Mouse (Mus musculus) midbrain, embryonic 14.5 days (tissue): Measurements from ENCODE around the gene Serp2. TPM values are rescaled to one million over a fixed set of nuclear protein-coding genes. Genes with fewer than 3 reads are reported as not detected.

Experiments
- ATAC-seq: fragments of 200-750 bp; cut with Nextera tagmentation; 2 replicates; pipeline ENCODE4 v1.8.0; 2017; ENCODE audit warnings: moderate number of reproducible peaks, moderate library complexity; ENCODE audit not compliant: low FRiP score, low TSS enrichment
- DNase-seq: peaks from one replicate; pipeline ENCODE4 v3.0.0-alpha.2; 2015
- H3K27ac ChIP-seq: fragments of 300-500 bp; sonication (generic); replicated peaks from 2 replicates; pipeline ENCODE4 v1.5.1; 2014; ENCODE audit warnings: mild to moderate bottlenecking, low read depth, low read length, moderate library complexity
- H3K27me3 ChIP-seq: fragments of 300-500 bp; sonication (generic); 2 replicates; pipeline ENCODE4 v1.6.1; 2014; ENCODE audit warnings: low read length, control low read depth, mixed read lengths; ENCODE audit not compliant: control insufficient read depth, insufficient read depth
- H3K36me3 ChIP-seq: fragments of 300-500 bp; sonication (generic); 2 replicates; pipeline ENCODE4 v1.6.1; 2014; ENCODE audit warnings: low read length, control low read depth; ENCODE audit not compliant: control insufficient read depth, insufficient read depth
- H3K4me1 ChIP-seq: fragments of 300-500 bp; sonication (generic); 2 replicates; pipeline ENCODE4 v1.6.1; 2014; ENCODE audit warnings: mild to moderate bottlenecking, antibody characterized with exemption, low read length, control low read depth; ENCODE audit not compliant: control insufficient read depth, insufficient read depth
- H3K4me2 ChIP-seq: fragments of 300-500 bp; sonication (generic); 2 replicates; pipeline ENCODE4 v1.6.1; 2014; ENCODE audit warnings: mild to moderate bottlenecking, low read length, moderate library complexity
- H3K4me3 ChIP-seq: fragments of 300-500 bp; sonication (generic); replicated peaks from 2 replicates; pipeline ENCODE4 v1.5.1; 2014; ENCODE audit warnings: low read depth, low read length
- H3K9ac ChIP-seq: fragments of 300-500 bp; sonication (generic); replicated peaks from 2 replicates; pipeline ENCODE4 v1.6.1; 2014; ENCODE audit warnings: mild to moderate bottlenecking, low read length, moderate library complexity
- H3K9me3 ChIP-seq: fragments of 300-500 bp; sonication (generic); 2 replicates; pipeline ENCODE4 v1.6.1; 2016; ENCODE audit warnings: low read length, control low read depth, mixed read lengths; ENCODE audit not compliant: control insufficient read depth
- WGBS: fragments of 180-500 bp; shearing (Covaris S2); extraction: QIAGEN DNeasy Blood & Tissue Kit; methylation state at CpG from one replicate; pipeline ENCODE4 v1.1.7; 2014; 5-methylcytosine and 5-hydroxymethylcytosine counted together
- polyA plus RNA-seq: library from polyadenylated mRNA; unstranded; fragments of >200 nt; fragmentation: Nextera tagmentation; extraction: Ambion mirVana; gene quantifications from 2 replicates; pipeline ENCODE4 v1.2.1, GENCODE M21; 2014

Serp2 gene
- polyA plus RNA-seq, 1 experiment from 2014 or later: 153 TPM

GRCm38 (mm10) chr14:76595048-76595859 is 38.6 kb upstream of the Serp2 start:
- Histone ChIP-seq H3K27me3 (no peaks in the 10 kb centered on the region), H3K4me2 (no peak overlapping the region), H3K4me1 (0 out of 2 replicates have a peak, but pooled peaks cover 10% of the 10 kb centered on the region), H3K9me3 (no peaks in the 10 kb centered on the region), H3K4me3 (no peak overlapping the region), H3K9ac (no peak overlapping the region), H3K27ac (no peak overlapping the region), H3K36me3 (no peaks in the 10 kb centered on the region)
- no peak for DNase-seq
- WGBS: 77% methylated on average over 9 of the region's 9 CpGs
- ATAC-seq: no peak

- H3K4me2 ChIP-seq: no peak overlapping the region
Measured at GRCm38 (mm10) chr14:76594351-76594885, 37.7 kb upstream of the Serp2 start.

GRCm38 (mm10) chr14:76593630-76594193 is 37.0 kb upstream of the Serp2 start:
- Histone ChIP-seq H3K27me3 (no peaks in the 10 kb centered on the region), H3K4me1 (0 out of 2 replicates have a peak, but pooled peaks cover 3% of the 10 kb centered on the region), H3K9me3 (no peaks in the 10 kb centered on the region), H3K4me3 (no peak overlapping the region), H3K36me3 (no peaks in the 10 kb centered on the region), H3K4me2 (no peak overlapping the region), H3K27ac (no peak overlapping the region), H3K9ac (no peak overlapping the region)
- no peak for ATAC-seq
- DNase-seq: no peak
- WGBS: 95% methylated on average over 15 of the region's 15 CpGs

More at GRCm38 (mm10) chr14:76594351-76594885, 37.7 kb upstream of the Serp2 start:
- Histone ChIP-seq H3K4me1 (0 out of 2 replicates have a peak, but pooled peaks cover 8% of the 10 kb centered on the region), H3K27me3 (no peaks in the 10 kb centered on the region), H3K9ac (no peak overlapping the region), H3K36me3 (no peaks in the 10 kb centered on the region), H3K4me3 (no peak overlapping the region), H3K9me3 (no peaks in the 10 kb centered on the region), H3K27ac (no peak overlapping the region)
- ATAC-seq (no peak), DNase-seq (no peak)
- 87% methylated on average over 6 of the region's 6 CpGs for whole genome bisulfite sequencing

GRCm38 (mm10) chr14:76592721-76593120 is 36.0 kb upstream of the Serp2 start:
- Histone ChIP-seq H3K4me3 (no peak overlapping the region), H3K9me3 (no peaks in the 10 kb centered on the region), H3K36me3 (no peaks in the 10 kb centered on the region), H3K9ac (no peak overlapping the region), H3K27ac (no peak overlapping the region), H3K4me2 (no peak overlapping the region), H3K27me3 (no peaks in the 10 kb centered on the region), H3K4me1 (no peaks in the 10 kb centered on the region)
- DNase-seq: no peak
- WGBS: 92% methylated on average over 12 of the region's 12 CpGs
- no peak for ATAC-seq

- 93% methylated on average over 6 of the region's 6 CpGs for WGBS
- DNase-seq: no peak
- H3K4me1 ChIP-seq: no peaks in the 10 kb centered on the region
- no peak overlapping the region for H3K27ac ChIP-seq
- H3K36me3 ChIP-seq: no peaks in the 10 kb centered on the region
- H3K4me3 ChIP-seq: no peak overlapping the region
- no peak overlapping the region for H3K9ac ChIP-seq
- H3K4me2 ChIP-seq: no peak overlapping the region
- no peaks in the 10 kb centered on the region for H3K27me3 ChIP-seq
- no peaks in the 10 kb centered on the region for H3K9me3 ChIP-seq
- ATAC-seq: no peak
Measured at GRCm38 (mm10) chr14:76592090-76592489, 35.4 kb upstream of the Serp2 start.

- no peak overlapping the region for H3K4me2 ChIP-seq
- WGBS: 86% methylated on average over 7 of the region's 7 CpGs
- no peaks in the 10 kb centered on the region for H3K4me1 ChIP-seq
- H3K36me3 ChIP-seq: no peaks in the 10 kb centered on the region
- ATAC-seq (no peak), DNase-seq (no peak)
- no peak overlapping the region for H3K4me3 ChIP-seq
- H3K27me3 ChIP-seq: no peaks in the 10 kb centered on the region
- H3K9me3 ChIP-seq: no peaks in the 10 kb centered on the region
- H3K27ac ChIP-seq: no peak overlapping the region
- no peak overlapping the region for H3K9ac ChIP-seq
Measured at GRCm38 (mm10) chr14:76590134-76590533, 33.4 kb upstream of the Serp2 start.

- WGBS: 81% methylated on average over 1 of the region's 1 CpGs
- no peak for ATAC-seq
Measured at GRCm38 (mm10) chr14:76589671-76590070, 33.0 kb upstream of the Serp2 start.

GRCm38 (mm10) chr14:76585831-76586405 is 29.2 kb upstream of the Serp2 start:
- H3K4me2 ChIP-seq: no peak overlapping the region
- ATAC-seq (no peak), DNase-seq (no peak)
- H3K4me1 ChIP-seq: no peaks in the 10 kb centered on the region
- H3K27ac ChIP-seq: no peak overlapping the region
- WGBS: 51% methylated on average over 13 of the region's 13 CpGs
- no peaks in the 10 kb centered on the region for H3K27me3 ChIP-seq
- H3K36me3 ChIP-seq: no peaks in the 10 kb centered on the region
- no peaks in the 10 kb centered on the region for H3K9me3 ChIP-seq
- no peak overlapping the region for H3K9ac ChIP-seq
- no peak overlapping the region for H3K4me3 ChIP-seq

More at GRCm38 (mm10) chr14:76589671-76590070, 33.0 kb upstream of the Serp2 start:
- Histone ChIP-seq H3K4me2 (no peak overlapping the region), H3K36me3 (no peaks in the 10 kb centered on the region), H3K27me3 (no peaks in the 10 kb centered on the region), H3K4me3 (no peak overlapping the region), H3K4me1 (no peaks in the 10 kb centered on the region), H3K9ac (no peak overlapping the region), H3K9me3 (no peaks in the 10 kb centered on the region), H3K27ac (no peak overlapping the region)
- no peak for DNase-seq
